Comparison of ENCODE assay signal across 39 mouse cellular contexts in genomic region chr15:102500479-102500878, GRCm38 (mm10). TPM values are rescaled to one million over a fixed set of nuclear protein-coding genes. Genes with fewer than 3 reads are reported as not detected.
"Had no signal": no experiment of that assay in that cellular context is flagged by ENCODE, and none has a peak within 500 bp of the region (broad histone marks: within the 10 kb centered on the region; RNA-seq: fewer than 3 reads in every experiment).

No protein-coding gene starts in this region.

- H3K4me2 ChIP-seq: heart, embryonic 11.5 days; heart, embryonic 13.5 days; heart, embryonic 15.5 days; hindbrain, embryonic 12.5 days; hindbrain, embryonic 14.5 days; kidney, embryonic 15.5 days; limb, embryonic 13.5 days; limb, embryonic 15.5 days; liver, embryonic 12.5 days had no signal

- DNase-seq: gastrocnemius, postnatal 25 days; heart, adult 2 months; heart, postnatal 14 days; heart, postnatal 4 days; kidney, adult 11 months; kidney, adult 2 months; kidney, adult 9 months; kidney, postnatal 14 days; kidney, postnatal 36 days; layer of hippocampus, adult 9-11 months; layer of hippocampus, postnatal 36 days; left cerebral cortex, postnatal 4 days had no signal

- H3K27me3 ChIP-seq: heart, embryonic 13.5 days; heart, embryonic 15.5 days; hindbrain, embryonic 12.5 days; kidney, embryonic 15.5 days; limb, embryonic 13.5 days; limb, embryonic 15.5 days; liver, embryonic 12.5 days had no signal

- H3K9ac ChIP-seq: heart, embryonic 13.5 days; heart, embryonic 15.5 days; hindbrain, embryonic 12.5 days; hindbrain, embryonic 14.5 days; kidney, embryonic 15.5 days; limb, embryonic 13.5 days; limb, embryonic 15.5 days; liver, embryonic 12.5 days; liver, embryonic 14.5 days had no signal

- H3K9me3 ChIP-seq: heart, embryonic 13.5 days; heart, embryonic 15.5 days; hindbrain, embryonic 10.5 days; hindbrain, embryonic 12.5 days; kidney, embryonic 15.5 days; limb, embryonic 13.5 days; limb, embryonic 15.5 days; liver, embryonic 12.5 days had no signal

- H3K27ac ChIP-seq: heart, adult 2 months; heart, embryonic 13.5 days; heart, embryonic 15.5 days; hindbrain, embryonic 10.5 days; hindbrain, embryonic 12.5 days; hindbrain, embryonic 14.5 days; hindbrain, postnatal 0 days; kidney, embryonic 15.5 days; kidney, postnatal 0 days; limb, embryonic 13.5 days; limb, embryonic 15.5 days; liver, embryonic 12.5 days; liver, embryonic 14.5 days had no signal

- ATAC-seq: intestine, embryonic 16.5 days had no signal

- H3K4me1 ChIP-seq: hindbrain, embryonic 12.5 days; liver, embryonic 12.5 days had no signal

- H3K4me3 ChIP-seq: heart, adult 2 months; heart, embryonic 13.5 days; heart, embryonic 15.5 days; hindbrain, embryonic 10.5 days; hindbrain, embryonic 12.5 days; kidney, embryonic 15.5 days; limb, embryonic 13.5 days; limb, embryonic 15.5 days; liver, embryonic 12.5 days had no signal

RNA-seq across cellular contexts. Expression of gene Gm10337, which starts 3.0 kb away (rescaled TPM):
- total RNA-seq: gastrocnemius, adult 18-20 months; gastrocnemius, adult 8-10 months; granulocyte monocyte progenitor cell, adult 5-6 weeks; heart, adult 2 months; heart, postnatal 14 days; hindbrain, postnatal 0 days; layer of hippocampus, adult 8-10 months; layer of hippocampus, postnatal 14 days; layer of hippocampus, postnatal 36 days; left cerebral cortex, adult 18-20 months; left cerebral cortex, adult 8-10 months; left cerebral cortex, postnatal 10 days; left cerebral cortex, postnatal 25 days; left cerebral cortex, postnatal 4 days; liver, adult 2 months had no signal
- polyA plus RNA-seq: heart, adult 2 months; heart, postnatal 0 days; kidney, adult 2 months; large intestine, adult 2 months; limb, embryonic 11.5 days; liver, adult 2 months; liver, embryonic 12.5 days; liver, embryonic 14.5 days had no signal
